Mouse (Mus musculus) kidney, adult 10 weeks (tissue): ENCODE results near the gene Phldb1. TPM values are rescaled to one million over a fixed set of nuclear protein-coding genes. Genes with fewer than 3 reads are reported as not detected.

Experiments used
- polyA plus RNA-seq: library from polyadenylated mRNA; stranded (reverse); fragments of 350-450 nt; fragmentation: Illumina TruSeq; extraction: RNeasy Lipid Tissue Mini Kit (QIAGEN cat#74804); gene quantifications from one replicate; pipeline ENCODE4 v1.2.3, GENCODE M21; 2014; ENCODE audit warnings: low read depth, low replicate concordance

Gene Phldb1
- polyA plus RNA-seq, result 0.89 TPM

GRCm38 (mm10) chr9:44734524-44735494, at the start of gene Phldb1:
Gene Phldb1 (minus strand): TSS chr9:44735198.

DNA sequence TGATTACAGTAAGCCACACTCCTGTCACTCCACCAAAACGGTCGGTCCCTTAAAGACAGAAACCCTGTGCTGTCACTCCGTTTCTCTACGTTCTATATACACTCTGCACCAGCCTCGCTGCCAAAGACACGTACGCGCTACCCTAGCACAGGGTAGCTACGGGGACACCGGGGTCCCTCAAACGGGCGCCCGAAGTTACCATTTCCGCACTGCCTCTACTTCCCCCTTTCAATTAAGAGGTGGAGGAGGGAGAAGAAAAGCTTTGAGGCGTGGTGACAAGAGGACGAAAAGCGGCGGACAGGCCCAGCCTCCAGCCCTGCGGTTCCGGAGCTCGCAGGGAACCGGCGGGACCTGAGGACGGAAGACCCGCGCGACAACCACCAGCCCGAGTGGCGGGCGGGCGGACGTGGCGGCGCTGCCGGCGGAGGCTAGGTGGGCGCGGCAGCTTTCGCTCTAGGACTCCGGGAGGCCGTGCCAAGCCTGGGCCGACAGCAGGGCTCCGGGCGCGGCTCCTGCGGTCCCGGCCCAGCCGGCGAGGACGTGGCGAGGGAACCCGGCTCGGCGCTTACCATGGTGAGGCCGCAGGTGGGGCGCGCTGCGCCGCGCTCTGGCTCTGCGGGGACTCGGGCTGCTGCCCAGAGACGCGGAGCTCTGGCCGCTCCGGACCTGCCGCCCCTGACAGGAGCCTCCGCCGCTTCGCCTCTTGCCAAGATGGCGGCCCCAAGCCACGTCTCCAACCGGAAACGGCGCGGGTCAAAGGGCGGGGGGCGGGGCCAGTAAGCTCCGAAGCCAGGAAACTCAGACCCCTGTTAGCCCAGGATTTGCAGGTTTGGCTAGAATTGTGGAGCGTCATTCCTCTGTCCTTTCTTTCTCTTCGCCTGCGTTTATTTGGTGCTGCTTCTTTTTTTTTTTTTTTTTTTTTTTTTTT, 32.4 kb upstream of the Phldb1 start, which contains the start of the genes Arcn1 and Ift46:
Gene Arcn1 (minus strand): TSS at position 745 of the 928 bp plus-strand sequence.
Gene Ift46 (plus strand): TSS at position 808 of the 928 bp plus-strand sequence.

DNA sequence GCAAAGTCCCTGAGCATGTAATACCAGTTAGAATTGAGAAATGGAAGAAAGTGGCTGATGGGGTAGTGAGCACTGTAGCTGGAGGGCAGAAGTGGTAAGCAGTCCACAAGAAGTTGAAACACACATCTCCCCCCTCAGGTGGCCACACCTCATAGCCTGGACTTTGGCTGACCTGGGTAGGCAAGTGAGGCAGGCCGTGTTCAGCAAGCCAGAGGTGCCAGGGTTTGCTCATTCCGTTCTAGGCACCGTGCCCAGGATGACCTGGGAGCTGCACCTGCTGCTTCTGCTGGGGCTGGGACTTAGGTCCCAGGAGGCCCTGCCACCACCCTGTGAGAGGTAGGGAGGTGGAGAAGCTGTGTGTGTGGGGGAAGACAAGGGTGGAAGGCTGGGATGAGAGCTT, 62.0 kb downstream of the Phldb1 start, which contains the start of gene Treh:
Gene Treh (plus strand): TSS at position 229 of the 400 bp plus-strand sequence.

Other genes with a start within 250 kb of the Phldb1 start
- gene Cxcr5, start 173.3 kb downstream of the Phldb1 start, polyA plus RNA-seq, result not detected
- 161 TPM for gene Ddx6, start 130.3 kb downstream of the Phldb1 start, polyA plus RNA-seq
- gene Treh, start 62.0 kb downstream of the Phldb1 start, polyA plus RNA-seq, result 9.1 TPM
- gene Arcn1, start 32.6 kb upstream of the Phldb1 start, polyA plus RNA-seq, result 269 TPM
- gene Ift46, start 32.7 kb upstream of the Phldb1 start, polyA plus RNA-seq, result 17.3 TPM
- 3.2 TPM for gene Tmem25, start 64.1 kb upstream of the Phldb1 start, polyA plus RNA-seq
- 18.3 TPM for gene Ttc36, start 67.9 kb upstream of the Phldb1 start, polyA plus RNA-seq
- gene Kmt2a, start 146.1 kb upstream of the Phldb1 start, polyA plus RNA-seq, result 12.2 TPM
- gene Atp5l, start 185.5 kb upstream of the Phldb1 start, polyA plus RNA-seq, result 1,015 TPM
- 90.9 TPM for gene Ube4a, start 230.4 kb upstream of the Phldb1 start, polyA plus RNA-seq
- gene Cd3g, start 245.2 kb upstream of the Phldb1 start, polyA plus RNA-seq, result 0.77 TPM
- not detected for gene Cd3d, start 246.6 kb upstream of the Phldb1 start, polyA plus RNA-seq